In the genomic region with DNA sequence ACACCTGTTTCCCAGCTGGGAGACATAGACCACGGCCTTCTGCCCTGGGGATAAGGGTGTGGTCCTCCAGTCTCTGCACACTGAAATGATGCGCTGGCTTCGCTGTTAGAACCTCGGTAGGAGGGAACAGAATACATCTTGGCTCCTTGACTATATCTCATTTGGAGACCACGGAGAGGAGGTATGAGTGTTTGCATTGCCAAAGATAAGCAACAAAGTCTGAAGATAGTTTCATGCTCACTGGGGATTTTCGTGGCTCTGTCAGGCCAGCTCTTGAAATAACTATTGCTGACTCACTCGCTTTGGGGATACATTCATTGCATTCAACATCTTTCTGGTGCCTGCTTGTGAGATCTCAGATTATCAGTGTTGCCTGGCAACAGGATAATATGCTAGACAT, we compare ENCODE assay signal across 14 mouse cellular contexts. TPM values are rescaled to one million over a fixed set of nuclear protein-coding genes. Genes with fewer than 3 reads are reported as not detected.
DNase-seq lines count a peak whose midpoint lies in the region; ATAC-seq and TF ChIP-seq lines count a peak whose summit lies in the region.
"Had no signal": no experiment of that assay in that cellular context is flagged by ENCODE, and none has a peak within 500 bp of the region (broad histone marks: within the 10 kb centered on the region; RNA-seq: fewer than 3 reads in every experiment).

No protein-coding gene starts in this region.

- H3K4me3 ChIP-seq in heart, embryonic 12.5 days, result no peak overlapping the region
- no peak overlapping the region for H3K4me3 ChIP-seq in liver, postnatal 0 days (ENCODE audit: low read depth, low read length)
- H3K4me3 ChIP-seq: forebrain, embryonic 12.5 days; hindbrain, embryonic 13.5 days; liver, embryonic 13.5 days had no signal

- H3K9me3 ChIP-seq in heart, embryonic 12.5 days (replicated peaks), result no peaks in the 10 kb centered on the region
- H3K9me3 ChIP-seq in liver, postnatal 0 days (ENCODE audit: low read length), result no peaks in the 10 kb centered on the region
- H3K9me3 ChIP-seq: forebrain, embryonic 12.5 days; hindbrain, embryonic 13.5 days; liver, embryonic 13.5 days had no signal

- ATAC-seq in heart, embryonic 12.5 days (ENCODE audit: insufficient number of reproducible peaks, low FRiP score), result no peak
- no peak for ATAC-seq in liver, postnatal 0 days

- TF ChIP-seq EP300 in liver, postnatal 0 days (IDR thresholded peaks at IDR 0.05; ENCODE audit: low read depth), result no peak

- H3K4me2 ChIP-seq in heart, embryonic 12.5 days, result no peak overlapping the region
- no peak overlapping the region for H3K4me2 ChIP-seq in liver, postnatal 0 days (ENCODE audit: low read depth, low read length)
- H3K4me2 ChIP-seq: forebrain, embryonic 12.5 days; hindbrain, embryonic 13.5 days; liver, embryonic 13.5 days; midbrain, embryonic 11.5 days had no signal

- no peaks in the 10 kb centered on the region for H3K4me1 ChIP-seq in heart, embryonic 12.5 days (replicated peaks)
- H3K4me1 ChIP-seq in liver, postnatal 0 days (ENCODE audit: insufficient read depth), result no peaks in the 10 kb centered on the region
- H3K4me1 ChIP-seq: forebrain, embryonic 12.5 days; hindbrain, embryonic 13.5 days; liver, embryonic 13.5 days had no signal

- peak; percentile 95 for DNase-seq in heart, adult 11 months
- DNase-seq in Muller cell, postnatal 12 days (ENCODE audit: inconsistent ontology term), result peak; percentile 56
- peak; percentile 11 for DNase-seq in heart, postnatal 25 days (ENCODE audit: low spot score)
- DNase-seq in right cerebral cortex, adult 2 months (ENCODE audit: low spot score in 2 of 2), result peak; percentile 62 to 68
- DNase-seq in T-cell, adult 2 months (ENCODE audit: low spot score), result no peak
- DNase-seq in gastrocnemius, postnatal 10 days, result no peak
- no peak for DNase-seq in liver, postnatal 0 days
- DNase-seq: cerebellum, adult 18-20 months; kidney, postnatal 14 days; liver, embryonic 13.5 days had no signal

- no peaks in the 10 kb centered on the region for H3K36me3 ChIP-seq in heart, embryonic 12.5 days
- no peaks in the 10 kb centered on the region for H3K36me3 ChIP-seq in liver, postnatal 0 days (replicated peaks; ENCODE audit: insufficient read depth, low read length)
- H3K36me3 ChIP-seq: forebrain, embryonic 12.5 days; hindbrain, embryonic 13.5 days; liver, embryonic 13.5 days had no signal

- 48% methylated on average over 7 of the region's 7 CpGs for WGBS in heart, embryonic 12.5 days
- 58% methylated on average over 7 of the region's 7 CpGs for WGBS in liver, postnatal 0 days (ENCODE audit: insufficient replicate concordance)

- intact Hi-C loops in heart, postnatal 25 days (cut with DNase I), result no loop called here

- no peak overlapping the region for H3K9ac ChIP-seq in heart, embryonic 12.5 days
- H3K9ac ChIP-seq in liver, postnatal 0 days (replicated peaks), result no peak overlapping the region
- H3K9ac ChIP-seq: forebrain, embryonic 12.5 days; hindbrain, embryonic 13.5 days; liver, embryonic 13.5 days had no signal

- TF ChIP-seq CTCF in liver, postnatal 0 days (IDR thresholded peaks at IDR 0.05; ENCODE audit: low read depth), result no peak

- H3K27me3 ChIP-seq in heart, embryonic 12.5 days (replicated peaks), result no peaks in the 10 kb centered on the region
- H3K27me3 ChIP-seq in liver, postnatal 0 days (ENCODE audit: insufficient read depth, low read length), result no peaks in the 10 kb centered on the region
- H3K27me3 ChIP-seq: forebrain, embryonic 12.5 days; hindbrain, embryonic 13.5 days; liver, embryonic 13.5 days had no signal

- H3K27ac ChIP-seq in heart, embryonic 12.5 days (ENCODE audit: poor library complexity, severe bottlenecking), result no peak overlapping the region
- no peak overlapping the region for H3K27ac ChIP-seq in liver, postnatal 0 days (ENCODE audit: low read depth)
- H3K27ac ChIP-seq: forebrain, embryonic 12.5 days; hindbrain, embryonic 13.5 days; liver, embryonic 13.5 days had no signal

RNA-seq across cellular contexts. Expression of a gene that starts 44.0 kb away (rescaled TPM):
- polyA plus RNA-seq in heart, embryonic 12.5 days (2016; fragmentation: Nextera tagmentation; extraction: Ambion mirVana), result 2.2 and 2.3 TPM in 2 replicates
- 10 to 100 TPM; 19.2 to 20.9 TPM for total RNA-seq in heart, postnatal 25 days (2021)
- 10 to 100 TPM; 15.6 to 17.9 TPM for total RNA-seq in gastrocnemius, postnatal 10 days (2021)
- 2.3 and 3.0 TPM in 2 replicates for polyA plus RNA-seq in liver, postnatal 0 days (2015; fragmentation: Nextera tagmentation; extraction: Ambion mirVana)

Comparison
In these comparisons a context has a peak if more than half of its experiments do, and no peak if none do; other contexts are left out.
1. DNase-seq: peak in heart, adult 11 months (single experiment), Muller cell, postnatal 12 days (single experiment), heart, postnatal 25 days (single experiment) and right cerebral cortex, adult 2 months (2 of 2); none in T-cell, adult 2 months (single experiment), gastrocnemius, postnatal 10 days (single experiment) and liver, postnatal 0 days (single experiment).